Mouse (Mus musculus) Patski (cell line): ENCODE measurements around the gene Asb18. TPM values are rescaled to one million over a fixed set of nuclear protein-coding genes. Genes with fewer than 3 reads are reported as not detected.

Experiments
- ATAC-seq: fragments of 100-300 bp; one replicate; pipeline ENCODE4 v1.8.0; 2021
- CTCF ChIA-PET: fragments of 350-600 bp; sonication (Branson Sonifier 250); formaldehyde crosslinking; loops from one replicate; lab custom pipeline; 2022; ENCODE audit warnings: inconsistent platforms; lab: Charles Lee
- POLR2A ChIA-PET: fragments of 350-600 bp; sonication (Branson Sonifier 250); formaldehyde crosslinking; loops from one replicate; lab custom pipeline; 2022; ENCODE audit warnings: antibody characterized with exemption, inconsistent platforms; lab: Charles Lee
- DNase-seq: peaks from one replicate; pipeline ENCODE4 v3.0.0-alpha.2; 2011; ENCODE audit warnings: low read depth, low spot score
- H3K27me3 ChIP-seq: fragments of 371-371 bp; one replicate; pipeline ENCODE4 v1.5.1; 2021
- CTCF ChIP-seq: fragments of 100-300 bp; IDR thresholded peaks from one replicate; pipeline ENCODE4 v1.5.1; 2021
- in situ Hi-C: fragments of 300-500 bp; cut with MboI; formaldehyde crosslinking; loops from 3 replicates; pipeline ENCODE4 v1.11.1; 2018; ENCODE audit warnings: low pct_unique_long_range_greater_than_20kb, mixed read lengths
- polyA plus RNA-seq: library from polyadenylated mRNA; unstranded; gene quantifications from one replicate; pipeline ENCODE4 v1.2.3, GENCODE M21; 2021

The Asb18 gene
- polyA plus RNA-seq, 1 experiment from 2014 or later = not detected

DNA sequence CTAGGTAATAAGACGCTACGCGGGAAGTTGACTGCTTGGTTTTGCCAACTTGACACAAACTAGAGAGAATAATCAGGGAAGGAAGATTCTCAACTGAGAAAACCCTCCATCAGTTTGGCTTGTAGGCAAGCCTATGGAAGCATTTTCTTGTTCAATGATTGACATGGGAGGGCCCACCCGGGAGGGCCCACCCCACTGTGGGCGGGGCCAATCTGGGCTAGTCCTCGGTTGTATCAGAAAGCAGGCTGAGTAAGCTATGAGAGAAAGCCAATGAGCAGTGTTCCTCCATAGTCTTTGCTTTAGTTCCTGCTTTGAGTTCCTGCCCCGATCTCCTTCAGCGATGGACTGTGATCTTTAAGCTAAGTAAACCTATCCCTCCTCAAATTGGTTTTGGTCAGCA is 38.1 kb downstream of the Asb18 start:
- no peak for TF ChIP-seq CTCF
- POLR2A ChIA-PET = no interaction called here
- no peak for ATAC-seq
- CTCF ChIA-PET = no interaction called here
- peaks cover 37% of the 10 kb centered on the region for H3K27me3 ChIP-seq
- in situ Hi-C loops = no loop called here
- DNase-seq = no peak

DNA sequence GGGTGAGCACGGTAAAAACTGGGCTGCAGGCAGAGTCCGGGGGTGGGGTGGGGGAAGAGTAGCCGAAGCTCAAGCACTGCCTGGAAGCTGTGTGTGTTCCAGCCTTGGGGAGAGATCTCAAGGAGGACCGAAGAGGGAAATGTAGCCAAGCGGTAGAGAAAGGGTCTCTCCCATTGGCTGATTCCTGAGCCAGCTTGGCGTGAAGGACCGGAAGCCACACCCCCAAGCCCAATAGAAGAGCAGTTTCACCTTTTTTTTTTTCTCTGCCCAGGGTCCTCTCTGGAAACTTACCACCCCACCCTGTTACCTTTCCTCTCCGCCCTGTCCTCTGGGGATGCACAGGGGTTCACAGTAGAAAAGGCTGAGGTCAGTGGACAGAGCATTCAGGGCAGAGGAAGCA is 39.9 kb downstream of the Asb18 start:
- DNase-seq = no peak

DNA sequence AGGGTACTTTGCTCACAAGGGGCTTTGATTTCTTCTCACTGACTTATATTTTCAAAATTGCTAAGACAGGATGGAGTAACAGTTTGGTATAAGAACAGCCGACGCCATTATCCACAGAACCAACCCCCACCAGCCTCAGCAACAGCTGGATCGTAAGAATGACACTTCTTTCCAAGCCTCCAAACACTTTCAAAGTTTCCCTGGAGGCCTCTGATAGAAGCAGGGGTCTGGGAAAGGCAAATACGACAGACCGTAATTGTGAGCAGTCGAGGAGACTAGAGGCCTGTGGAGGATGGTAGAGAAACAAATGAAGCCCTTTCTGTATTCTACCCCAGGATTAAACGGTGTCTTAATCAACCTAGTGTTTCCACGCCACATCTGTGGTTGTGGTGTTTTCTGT is 42.6 kb downstream of the Asb18 start:
- ChIA-PET POLR2A (no interaction called here), CTCF (no interaction called here)
- no peak for TF ChIP-seq CTCF
- H3K27me3 ChIP-seq = peaks cover 50% of the 10 kb centered on the region
- DNase-seq (no peak), ATAC-seq (no peak)
- in situ Hi-C loops = no loop called here

More for the DNA sequence above, 39.9 kb downstream of the Asb18 start:
- ChIA-PET CTCF (no interaction called here), POLR2A (no interaction called here)
- no peak for TF ChIP-seq CTCF
- no peak for ATAC-seq
- in situ Hi-C loops = no loop called here
- peaks cover 39% of the 10 kb centered on the region for H3K27me3 ChIP-seq

DNA sequence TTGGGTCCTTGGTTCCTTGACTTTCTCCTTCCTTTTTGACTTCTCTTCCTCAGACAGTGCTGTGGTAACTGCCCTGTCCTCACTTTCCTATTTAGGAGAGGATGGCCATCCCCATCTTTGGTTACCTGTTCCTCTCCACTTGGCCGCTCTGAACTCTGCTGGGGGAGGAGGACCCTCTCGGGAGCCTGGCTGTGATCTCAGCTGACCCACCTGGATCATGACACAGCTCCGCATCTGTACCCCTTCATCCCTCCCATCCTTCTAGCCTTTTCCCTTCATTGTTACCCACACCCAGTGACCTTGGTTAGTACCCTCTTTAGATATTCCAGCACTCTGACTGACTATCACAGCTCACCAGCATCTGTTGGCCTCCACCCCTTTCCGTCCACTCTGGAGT is 44.8 kb downstream of the Asb18 start:
- ATAC-seq (no peak), DNase-seq (no peak)
- H3K27me3 ChIP-seq = peaks cover 42% of the 10 kb centered on the region
- no peak for TF ChIP-seq CTCF
- in situ Hi-C loops = no loop called here
- ChIA-PET POLR2A (no interaction called here), CTCF (no interaction called here)

DNA sequence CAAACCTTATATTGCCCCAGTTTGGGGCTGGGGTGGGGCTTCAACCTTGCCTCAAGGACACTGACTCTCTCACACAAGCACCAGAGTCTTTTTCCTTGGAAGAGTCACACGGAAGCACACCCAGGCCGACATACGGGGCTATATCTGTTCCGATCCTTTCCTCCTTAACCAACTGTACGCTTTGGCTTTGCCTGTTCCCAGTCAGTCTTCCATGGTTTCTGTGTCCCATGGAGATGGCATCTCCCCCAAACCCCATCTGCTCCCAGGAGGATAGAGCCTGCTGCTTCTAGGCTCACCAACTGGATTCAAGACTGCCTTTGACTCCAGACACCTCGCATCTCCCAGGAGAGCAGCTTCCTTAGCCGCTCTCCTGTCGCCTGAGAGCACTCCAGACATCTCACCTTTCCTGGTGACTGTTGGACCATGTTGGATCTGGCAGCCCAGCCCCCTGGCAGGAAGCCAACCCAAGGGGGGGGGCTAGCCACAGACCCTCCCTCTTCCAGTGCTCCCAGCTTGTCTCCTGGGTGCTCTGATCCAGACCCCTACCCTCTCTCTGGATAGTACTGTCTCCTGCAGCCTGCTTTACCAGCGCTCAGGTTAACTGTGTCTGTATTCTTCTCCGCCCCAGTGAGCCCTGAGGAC is 45.3 kb downstream of the Asb18 start:
- ChIA-PET POLR2A (no interaction called here), CTCF (no interaction called here)
- H3K27me3 ChIP-seq = peaks cover 42% of the 10 kb centered on the region
- TF ChIP-seq CTCF = no peak
- ATAC-seq (no peak), DNase-seq (no peak)
- in situ Hi-C loops = no loop called here

DNA sequence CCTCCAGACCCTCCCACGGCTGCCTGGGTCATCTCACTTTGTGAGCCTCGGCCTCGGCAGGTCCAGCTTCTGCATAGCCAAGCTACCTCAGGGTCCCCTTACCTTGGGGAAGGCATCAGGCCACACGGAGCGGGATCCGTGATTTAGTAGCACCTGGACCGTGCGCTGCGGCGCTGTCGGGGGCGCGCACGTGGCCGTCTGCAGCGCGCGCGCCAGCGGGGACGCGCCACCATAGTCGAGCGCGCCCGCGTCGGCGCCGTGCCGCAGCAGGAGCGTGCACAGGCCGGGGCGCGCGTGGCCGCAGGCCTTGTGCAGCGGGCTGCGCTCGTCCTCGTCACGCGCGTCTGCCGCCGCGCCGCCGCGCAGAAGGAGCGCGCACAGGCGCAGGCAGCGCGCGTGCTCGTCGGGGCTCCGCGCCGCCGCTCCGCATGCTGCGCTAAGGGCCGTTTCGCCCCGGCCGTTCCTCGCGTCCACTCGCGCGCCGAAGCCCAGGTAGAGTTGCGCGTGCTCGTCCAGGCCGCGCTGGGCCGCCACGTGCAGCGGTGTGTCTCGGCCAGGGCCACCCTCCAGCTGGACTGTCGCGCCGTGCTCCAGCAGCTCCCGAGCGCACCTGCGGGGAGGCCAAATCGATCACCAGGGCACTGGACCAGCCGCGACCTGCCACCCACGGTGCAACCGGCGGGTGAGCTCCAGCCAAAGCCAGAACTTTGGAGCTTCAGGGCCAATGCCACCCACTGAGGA is 46.2 kb downstream of the Asb18 start:
- peaks cover 42% of the 10 kb centered on the region for H3K27me3 ChIP-seq
- ChIA-PET POLR2A (no interaction called here), CTCF (no interaction called here)
- in situ Hi-C loops = no loop called here
- no peak for TF ChIP-seq CTCF
- no peak for DNase-seq
- no peak for ATAC-seq

DNA sequence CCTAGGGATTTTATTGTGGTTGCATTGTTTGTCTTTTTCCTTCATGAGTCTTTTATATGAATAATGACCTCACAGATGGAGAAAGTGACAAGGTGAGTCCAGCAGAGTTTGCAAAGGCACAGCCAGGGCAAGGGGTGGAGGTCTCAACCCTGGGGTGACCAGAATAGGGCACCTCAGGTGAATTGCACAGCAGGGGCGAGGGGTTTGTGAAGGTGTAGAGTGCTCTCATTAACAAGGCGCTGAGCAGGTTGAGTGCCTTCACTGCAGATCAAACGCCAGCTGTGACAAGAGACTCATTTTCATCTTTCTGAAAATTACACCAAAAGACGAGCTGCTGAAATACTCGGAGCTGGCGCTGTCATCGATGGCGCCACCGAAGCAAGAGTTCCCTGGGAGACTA is 46.9 kb downstream of the Asb18 start:
- in situ Hi-C loops = no loop called here
- ChIA-PET POLR2A (no interaction called here), CTCF (no interaction called here)
- TF ChIP-seq CTCF = no peak
- peaks cover 40% of the 10 kb centered on the region for H3K27me3 ChIP-seq
- DNase-seq = no peak
- ATAC-seq = no peak

DNA sequence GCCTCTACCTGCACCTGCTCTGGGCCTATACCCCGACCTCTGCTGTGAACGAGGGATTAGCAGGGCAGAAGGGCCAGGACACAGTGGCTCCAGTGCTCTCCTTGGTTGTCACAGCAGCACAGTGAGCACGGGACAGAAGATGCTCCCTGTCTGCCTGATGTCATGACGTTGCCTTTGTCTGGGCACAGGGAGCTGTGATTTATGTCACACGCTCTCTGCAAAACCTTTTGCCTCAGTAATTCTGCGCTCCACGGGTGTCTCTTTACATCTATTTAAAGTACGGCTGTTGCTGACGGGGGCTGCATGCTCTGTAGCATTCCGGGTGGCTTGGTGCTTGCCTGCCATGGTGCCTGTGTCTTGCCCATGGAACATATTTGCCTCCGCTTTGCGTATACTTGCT is 50.0 kb downstream of the Asb18 start:
- in situ Hi-C loops = no loop called here
- ATAC-seq (no peak), DNase-seq (no peak)
- no peak for TF ChIP-seq CTCF
- CTCF ChIA-PET = no interaction called here
- H3K27me3 ChIP-seq = peaks cover 20% of the 10 kb centered on the region
- POLR2A ChIA-PET = no interaction called here

DNA sequence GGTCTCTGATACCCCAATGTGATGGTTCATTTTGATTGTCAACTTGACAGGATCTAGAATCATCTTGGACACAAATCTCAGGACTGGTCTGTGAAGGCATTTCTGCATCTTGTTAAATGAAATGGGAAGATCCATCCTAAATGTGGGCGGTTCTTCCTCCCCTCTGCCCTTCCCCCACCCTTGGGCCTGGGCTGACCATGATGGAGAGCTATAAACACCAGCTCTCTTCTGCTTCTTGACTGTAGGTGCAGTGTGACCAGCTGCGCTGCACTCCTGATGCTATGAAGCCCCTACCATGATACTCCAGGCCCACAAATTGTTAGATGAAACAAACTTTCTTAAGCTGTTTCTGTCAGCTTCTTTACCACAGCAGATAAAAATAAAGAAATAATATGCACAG is 51.2 kb downstream of the Asb18 start:
- in situ Hi-C loops = no loop called here
- ChIA-PET CTCF (no interaction called here), POLR2A (no interaction called here)
- no peak for TF ChIP-seq CTCF
- ATAC-seq (no peak), DNase-seq (no peak)
- H3K27me3 ChIP-seq = peaks cover 11% of the 10 kb centered on the region

DNA sequence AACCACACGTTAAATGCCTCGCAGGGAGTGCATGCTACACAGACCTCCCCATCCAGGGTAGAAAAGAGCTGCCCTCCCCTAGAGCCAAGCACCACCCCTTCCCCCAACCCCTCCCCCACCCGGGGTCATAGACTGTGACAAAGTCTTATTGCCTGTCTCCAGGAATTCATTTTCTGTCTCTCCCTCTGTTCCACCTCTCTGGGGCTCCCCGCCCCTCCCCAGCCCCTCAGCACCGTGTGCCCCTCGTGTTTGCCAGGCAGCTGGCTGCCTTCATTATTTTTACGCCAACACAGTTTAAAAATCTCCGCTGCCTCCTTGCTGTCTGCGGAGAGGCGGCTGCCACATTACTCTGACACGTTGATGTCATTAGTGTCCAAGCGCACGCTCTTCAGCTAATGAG is 52.4 kb downstream of the Asb18 start:
- no peak for ATAC-seq
- in situ Hi-C loops = no loop called here
- DNase-seq = no peak
- peaks cover 4% of the 10 kb centered on the region for H3K27me3 ChIP-seq
- ChIA-PET POLR2A (no interaction called here), CTCF (no interaction called here)
- TF ChIP-seq CTCF = no peak

DNA sequence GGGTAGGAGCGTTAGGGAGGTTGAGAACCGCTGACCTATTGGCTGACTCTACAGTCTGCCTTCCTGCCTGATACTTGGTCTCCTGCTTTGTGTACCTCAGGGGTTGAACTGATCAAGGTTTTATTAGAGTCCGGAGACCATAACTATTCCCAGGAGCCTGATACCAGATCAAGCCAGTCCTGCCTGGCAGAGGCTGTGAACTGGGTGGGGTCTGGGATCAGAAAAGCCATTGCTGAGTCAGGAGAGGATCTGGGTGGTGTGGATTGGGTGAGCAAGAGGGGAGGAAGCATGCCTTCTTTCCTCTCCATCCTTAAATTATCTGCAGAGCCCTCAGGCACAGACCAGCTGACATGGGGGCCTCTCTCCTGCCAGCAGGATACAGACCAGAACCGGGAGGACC is 55.1 kb downstream of the Asb18 start:
- POLR2A ChIA-PET = no interaction called here
- CTCF ChIA-PET = no interaction called here
- TF ChIP-seq CTCF = no peak
- in situ Hi-C loops = no loop called here
- ATAC-seq = no peak
- no peak for DNase-seq
- H3K27me3 ChIP-seq = peaks cover 17% of the 10 kb centered on the region
